Mouse (Mus musculus) olfactory bulb, adult 2 months (tissue): ENCODE results near the gene Pim3. TPM values are rescaled to one million over a fixed set of nuclear protein-coding genes. Genes with fewer than 3 reads are reported as not detected.

Experiments used
- H3K27ac ChIP-seq: fragments of 200-500 bp; 2 replicates; pipeline ENCODE4 v1.5.1; 2012; ENCODE audit warnings: low read depth, low read length; ENCODE audit not compliant: insufficient read depth
- H3K4me1 ChIP-seq: fragments of 200-500 bp; 2 replicates; pipeline ENCODE4 v1.6.1; 2012; ENCODE audit warnings: low read length; ENCODE audit not compliant: control insufficient read depth, insufficient read depth
- H3K4me3 ChIP-seq: fragments of 200-500 bp; 2 replicates; pipeline ENCODE4 v1.5.1; 2012; ENCODE audit warnings: mild to moderate bottlenecking, low read depth, low read length, moderate library complexity; ENCODE audit not compliant: insufficient read depth
- CTCF ChIP-seq: fragments of 200-500 bp; IDR thresholded peaks from 2 replicates; pipeline ENCODE4 v1.5.1; 2012; ENCODE audit warnings: low read depth, mild to moderate bottlenecking, low read length, moderate library complexity; ENCODE audit not compliant: insufficient read depth
- POLR2A ChIP-seq: fragments of 200-500 bp; IDR thresholded peaks from 2 replicates; pipeline ENCODE4 v1.6.1; 2012; ENCODE audit warnings: mild to moderate bottlenecking, low read depth, low read length, moderate library complexity; ENCODE audit not compliant: insufficient read depth
- WGBS: fragments of 180-500 bp; shearing (Covaris S2); methylation state at CpG from one replicate; pipeline ENCODE4 v1.1.7; 2018; 5-methylcytosine and 5-hydroxymethylcytosine counted together
- polyA plus RNA-seq: library from polyadenylated mRNA; stranded (reverse); fragments of >200 nt; gene quantifications from 2 replicates; pipeline ENCODE4 v1.2.4, GENCODE M21; 2012; ENCODE audit warnings: low replicate concordance; ENCODE audit not compliant: missing spikeins, insufficient read depth, insufficient read length

Gene Pim3
- polyA plus RNA-seq, 1 experiment: not detected

GRCm38 (mm10) chr15:88883342-88883741, 21.4 kb downstream of the Pim3 start:
- no peak overlapping the region for H3K4me3 ChIP-seq
- WGBS: 93% methylated on average over 9 of the region's 9 CpGs
- no peak for TF ChIP-seq POLR2A
- TF ChIP-seq CTCF: no peak
- H3K4me1 ChIP-seq: peaks cover 11% of the 10 kb centered on the region
- no peak overlapping the region for H3K27ac ChIP-seq

DNA sequence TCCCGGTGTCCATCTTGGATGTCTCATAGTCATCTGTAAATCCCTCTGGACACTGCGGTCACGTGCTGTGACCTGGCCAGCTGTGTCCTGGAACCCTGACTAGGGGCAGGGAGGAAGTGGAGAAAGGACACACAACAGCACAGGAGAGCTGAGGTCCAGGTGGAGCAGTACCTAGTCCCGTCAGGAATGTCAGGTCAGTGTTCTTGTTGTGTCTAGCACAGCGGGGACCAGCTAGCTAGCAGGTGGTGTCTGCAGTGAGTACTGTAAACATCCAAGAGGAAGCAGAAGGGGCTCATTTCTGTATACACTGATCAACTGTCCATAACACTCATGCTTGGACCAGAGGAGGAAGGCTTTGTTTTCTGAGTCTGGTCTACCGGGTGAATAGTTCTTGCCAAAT, 23.4 kb downstream of the Pim3 start:
- Histone ChIP-seq H3K4me3 (no peak overlapping the region), H3K4me1 (peaks cover 11% of the 10 kb centered on the region), H3K27ac (no peak overlapping the region)
- 86% methylated on average over 6 of the region's 6 CpGs for WGBS
- TF ChIP-seq POLR2A (no peak), CTCF (no peak)

GRCm38 (mm10) chr15:88889032-88889431, 27.0 kb downstream of the Pim3 start:
- WGBS: 88% methylated on average over 3 of the region's 3 CpGs
- Histone ChIP-seq H3K27ac (no peak overlapping the region), H3K4me3 (no peak overlapping the region), H3K4me1 (peaks cover 11% of the 10 kb centered on the region)
- TF ChIP-seq POLR2A (no peak), CTCF (no peak)

DNA sequence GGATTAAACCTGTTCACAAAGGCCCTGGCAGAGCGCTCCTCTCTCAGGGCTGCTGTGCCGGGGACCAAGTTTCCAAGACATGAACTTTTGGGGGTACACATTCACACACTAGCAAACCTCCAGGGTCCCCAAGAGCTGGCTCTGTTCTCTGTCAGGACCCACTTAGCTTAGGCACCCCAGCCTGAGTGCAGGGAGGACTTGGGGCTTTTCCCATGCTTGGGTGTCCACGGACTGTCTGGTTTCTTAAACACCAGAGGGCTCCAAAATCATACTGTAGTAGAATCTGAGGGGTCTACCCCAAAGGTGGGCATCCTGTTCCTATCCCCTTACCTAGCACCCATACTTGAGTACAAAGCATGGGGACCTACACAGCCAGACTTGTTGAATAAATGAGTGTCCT, 28.0 kb downstream of the Pim3 start:
- TF ChIP-seq POLR2A: no peak
- TF ChIP-seq CTCF: no peak
- peaks cover 11% of the 10 kb centered on the region for H3K4me1 ChIP-seq
- H3K4me3 ChIP-seq: no peak overlapping the region
- no peak overlapping the region for H3K27ac ChIP-seq
- WGBS: 85% methylated on average over 3 of the region's 3 CpGs

- 3% methylated on average over 41 of the region's 41 CpGs for WGBS
- Histone ChIP-seq H3K4me3 (peak overlapping the region; percentile 41), H3K4me1 (peaks cover 11% of the 10 kb centered on the region), H3K27ac (no peak overlapping the region)
- no peak for TF ChIP-seq CTCF
- no peak for TF ChIP-seq POLR2A
Observed at GRCm38 (mm10) chr15:88890751-88891675, 29.0 kb downstream of the Pim3 start.

DNA sequence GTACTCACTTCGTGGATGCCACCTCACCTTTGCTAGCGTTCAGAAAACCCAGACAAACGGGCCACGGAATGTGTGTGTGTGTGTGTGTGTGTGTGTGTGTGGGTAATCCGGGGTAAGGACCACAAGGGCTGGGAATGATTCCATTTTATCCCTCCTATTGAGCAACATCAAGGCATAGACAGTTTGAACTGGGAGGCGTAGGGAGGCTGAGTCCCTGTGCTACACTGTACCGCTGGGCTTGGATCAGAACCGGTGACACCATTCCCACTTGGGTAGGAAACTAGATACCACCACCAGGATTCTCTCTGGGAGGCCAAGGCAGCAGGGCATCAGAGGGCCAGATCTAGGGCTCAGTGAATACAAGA, 29.7 kb downstream of the Pim3 start:
- H3K4me1 ChIP-seq: peaks cover 11% of the 10 kb centered on the region
- H3K4me3 ChIP-seq: no peak overlapping the region
- 78% methylated on average over 8 of the region's 8 CpGs for WGBS
- TF ChIP-seq CTCF (no peak), POLR2A (no peak)
- no peak overlapping the region for H3K27ac ChIP-seq

- 93% methylated on average over 1 of the region's 1 CpGs for WGBS
- Histone ChIP-seq H3K4me3 (no peak overlapping the region), H3K27ac (no peak overlapping the region), H3K4me1 (peaks cover 11% of the 10 kb centered on the region)
- no peak for TF ChIP-seq CTCF
- no peak for TF ChIP-seq POLR2A
Observed at GRCm38 (mm10) chr15:88892252-88892651, 30.3 kb downstream of the Pim3 start.

- Histone ChIP-seq H3K4me1 (peaks cover 11% of the 10 kb centered on the region), H3K27ac (no peak overlapping the region), H3K4me3 (no peak overlapping the region)
- 79% methylated on average over 5 of the region's 5 CpGs for WGBS
- no peak for TF ChIP-seq POLR2A
- TF ChIP-seq CTCF: no peak
Observed at GRCm38 (mm10) chr15:88892876-88893275, 30.9 kb downstream of the Pim3 start.

- Histone ChIP-seq H3K4me3 (no peak overlapping the region), H3K4me1 (peaks cover 11% of the 10 kb centered on the region), H3K27ac (no peak overlapping the region)
- TF ChIP-seq POLR2A (no peak), CTCF (no peak)
- WGBS: 77% methylated on average over 7 of the region's 7 CpGs
Observed at GRCm38 (mm10) chr15:88895119-88895518, 33.1 kb downstream of the Pim3 start.
